Comparison of ENCODE assay signal across 8 mouse cellular contexts in the genomic region with DNA sequence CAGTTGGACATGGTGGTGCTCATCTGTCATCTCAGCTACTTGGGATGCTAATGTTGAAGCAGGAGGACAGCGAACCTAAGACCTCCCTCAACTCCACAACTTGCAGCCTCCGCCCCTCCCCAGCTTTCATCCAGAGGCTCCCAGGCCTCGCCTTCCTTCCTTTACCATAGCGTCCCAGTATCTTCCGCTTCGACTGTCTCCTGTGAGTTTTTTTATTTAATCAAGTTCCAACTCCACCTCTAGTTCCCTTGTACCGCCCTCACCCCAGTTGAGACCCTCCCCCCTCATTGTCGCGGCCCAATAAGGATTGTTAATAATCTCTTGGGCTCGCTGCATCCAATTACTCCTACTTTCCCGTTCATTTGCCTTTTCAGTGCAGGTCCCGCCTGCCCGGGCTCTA. TPM values are rescaled to one million over a fixed set of nuclear protein-coding genes. Genes with fewer than 3 reads are reported as not detected.
DNase-seq lines count a peak whose midpoint lies in the region; ATAC-seq and TF ChIP-seq lines count a peak whose summit lies in the region.

No protein-coding gene starts in this region.

- peaks cover 3% of the 10 kb centered on the region; the same call in 1 of the 2 replicates for H3K4me1 ChIP-seq in liver, adult 2 months (ENCODE audit: control insufficient read depth, insufficient read depth, low read length)
- peaks cover 65% of the 10 kb centered on the region for H3K4me1 ChIP-seq in hindbrain, embryonic 12.5 days
- H3K4me1 ChIP-seq in liver, embryonic 12.5 days: peaks cover 29% of the 10 kb centered on the region

- no peak overlapping the region for H3K4me3 ChIP-seq in liver, adult 2 months (ENCODE audit: insufficient read depth, low read depth, low read length)
- peak overlapping the region; percentile 73 for H3K4me3 ChIP-seq in hindbrain, embryonic 12.5 days
- H3K4me3 ChIP-seq in liver, embryonic 12.5 days: peak overlapping the region; percentile 57; the same call in 1 of the 2 replicates

- ATAC-seq in hindbrain, embryonic 12.5 days (ENCODE audit: low FRiP score): no peak
- no peak for ATAC-seq in liver, embryonic 12.5 days

- no peaks in the 10 kb centered on the region for H3K9me3 ChIP-seq in hindbrain, embryonic 12.5 days (replicated peaks)
- H3K9me3 ChIP-seq in liver, embryonic 12.5 days (replicated peaks): no peaks in the 10 kb centered on the region; the same call in 1 of the 2 replicates

- peak overlapping the region; percentile 98 for H3K4me2 ChIP-seq in hindbrain, embryonic 12.5 days (replicated peaks)
- peak overlapping the region; percentile 88 for H3K4me2 ChIP-seq in liver, embryonic 12.5 days

- no peaks in the 10 kb centered on the region for H3K79me2 ChIP-seq in liver, adult 2 months (ENCODE audit: control insufficient read depth, insufficient read depth, low read length)

- H3K9ac ChIP-seq in liver, adult 2 months (ENCODE audit: low read depth, low read length): no peak overlapping the region
- H3K9ac ChIP-seq in hindbrain, embryonic 12.5 days: peak overlapping the region; percentile 18; the same call in 1 of the 2 replicates
- no peak overlapping the region; the same call in 1 of the 2 replicates for H3K9ac ChIP-seq in liver, embryonic 12.5 days

- no peak for TF ChIP-seq CTCF in liver, adult 2 months (IDR thresholded peaks at IDR 0.05; ENCODE audit: low read depth, low read length)

- peaks cover 6% of the 10 kb centered on the region; the same call in 1 of the 2 replicates for H3K27me3 ChIP-seq in liver, adult 2 months (ENCODE audit: control insufficient read depth, insufficient read depth, low read length)
- peaks cover 57% of the 10 kb centered on the region for H3K27me3 ChIP-seq in hindbrain, embryonic 12.5 days
- peaks cover 100% of the 10 kb centered on the region for H3K27me3 ChIP-seq in liver, embryonic 12.5 days (replicated peaks)

- DNase-seq in liver, adult 2 months (ENCODE audit: extremely low read depth, low read depth, low spot score): peak; percentile 30
- no peak for DNase-seq in liver
- peak; percentile 76 to 80 for DNase-seq in cerebellum, postnatal 10 days
- no peak for DNase-seq in urinary bladder, postnatal 36 days (ENCODE audit: low spot score in 2 of 2)
- DNase-seq in thymus, adult 18-20 months: no peak
- DNase-seq in urinary bladder, postnatal 25 days (ENCODE audit: low spot score): no peak

- no peak overlapping the region for H3K27ac ChIP-seq in liver, adult 2 months (replicated peaks; ENCODE audit: insufficient read depth, low read depth, low read length)
- H3K27ac ChIP-seq in hindbrain, embryonic 12.5 days: peak overlapping the region; percentile 57
- no peak overlapping the region for H3K27ac ChIP-seq in liver, embryonic 12.5 days

- WGBS in liver, adult 2 months: 22% methylated on average over 13 of the region's 13 CpGs
- WGBS in hindbrain, embryonic 12.5 days: 3% methylated on average over 13 of the region's 13 CpGs
- WGBS in liver, embryonic 12.5 days (ENCODE audit: insufficient replicate concordance): 5% methylated on average over 13 of the region's 13 CpGs

- H3K36me3 ChIP-seq in liver, adult 2 months (ENCODE audit: control insufficient read depth, insufficient read depth, low read length): no peaks in the 10 kb centered on the region
- no peaks in the 10 kb centered on the region for H3K36me3 ChIP-seq in hindbrain, embryonic 12.5 days
- H3K36me3 ChIP-seq in liver, embryonic 12.5 days: no peaks in the 10 kb centered on the region

- no peak for TF ChIP-seq POLR2A in liver, adult 2 months (IDR thresholded peaks at IDR 0.05; ENCODE audit: extremely low read depth, insufficient read depth, low read length)

RNA-seq across cellular contexts. Expression of gene Kcnc3, which starts 0.5 kb away (rescaled TPM):
- 0.37 and 1.2 TPM in 2 replicates for total RNA-seq in liver, adult 2 months (2014; rRNA removed)
- polyA plus RNA-seq in liver, adult 2 months (2012; rRNA removed): 4.6 and 5.3 TPM in 2 replicates
- 3.4 and 3.8 TPM in 2 replicates for polyA plus RNA-seq in hindbrain, embryonic 12.5 days (2016; fragmentation: Nextera tagmentation; extraction: Ambion mirVana)
- polyA plus RNA-seq in liver, embryonic 12.5 days (2016; fragmentation: Nextera tagmentation; extraction: Ambion mirVana): 0.13 and 0.24 TPM in 2 replicates

RNA-seq across cellular contexts. Expression of gene Napsa, which starts 17.8 kb away (rescaled TPM):
- 0.65 and 1.6 TPM in 2 replicates for total RNA-seq in liver, adult 2 months (2014; rRNA removed)
- polyA plus RNA-seq in liver, adult 2 months (2012; rRNA removed): 1.1 and 1.7 TPM in 2 replicates
- polyA plus RNA-seq in hindbrain, embryonic 12.5 days (2016; fragmentation: Nextera tagmentation; extraction: Ambion mirVana): 0.87 and 1.2 TPM in 2 replicates
- polyA plus RNA-seq in liver, embryonic 12.5 days (2016; fragmentation: Nextera tagmentation; extraction: Ambion mirVana): 2.5 and 3.1 TPM in 2 replicates

RNA-seq across cellular contexts. Expression of gene Nr1h2, which starts 36.2 kb away (rescaled TPM):
- total RNA-seq in liver, adult 2 months (2014; rRNA removed): 21.6 and 30.8 TPM in 2 replicates
- polyA plus RNA-seq in liver, adult 2 months (2012; rRNA removed): 74.9 and 80.3 TPM in 2 replicates
- polyA plus RNA-seq in hindbrain, embryonic 12.5 days (2016; fragmentation: Nextera tagmentation; extraction: Ambion mirVana): 71.5 and 75.8 TPM in 2 replicates
- 51.9 and 54.1 TPM in 2 replicates for polyA plus RNA-seq in liver, embryonic 12.5 days (2016; fragmentation: Nextera tagmentation; extraction: Ambion mirVana)

RNA-seq across cellular contexts. Expression of gene Pold1, which starts 41.3 kb away (rescaled TPM):
- 2.4 and 4.0 TPM in 2 replicates for total RNA-seq in liver, adult 2 months (2014; rRNA removed)
- 5.2 and 6.5 TPM in 2 replicates for polyA plus RNA-seq in liver, adult 2 months (2012; rRNA removed)
- polyA plus RNA-seq in hindbrain, embryonic 12.5 days (2016; fragmentation: Nextera tagmentation; extraction: Ambion mirVana): 72.1 and 73.5 TPM in 2 replicates
- polyA plus RNA-seq in liver, embryonic 12.5 days (2016; fragmentation: Nextera tagmentation; extraction: Ambion mirVana): 94.2 and 94.3 TPM in 2 replicates

RNA-seq across cellular contexts. Expression of gene Spib, which starts 58.1 kb away (rescaled TPM):
- total RNA-seq in liver, adult 2 months (2014; rRNA removed): 0.18 and 0.81 TPM in 2 replicates
- polyA plus RNA-seq in liver, adult 2 months (2012; rRNA removed): 0.56 and 1.9 TPM in 2 replicates
- polyA plus RNA-seq in hindbrain, embryonic 12.5 days (2016; fragmentation: Nextera tagmentation; extraction: Ambion mirVana): 0.08 and 0.10 TPM in 2 replicates
- polyA plus RNA-seq in liver, embryonic 12.5 days (2016; fragmentation: Nextera tagmentation; extraction: Ambion mirVana): 0.08 TPM in 1 of 2 replicates, not detected in the other

Comparison
In these comparisons a context has a peak if more than half of its experiments do, and no peak if none do; other contexts are left out.
1. DNase-seq: peak in liver, adult 2 months (single experiment) and cerebellum, postnatal 10 days (2 of 2); none in liver (single experiment), urinary bladder, postnatal 36 days (0 of 2), thymus, adult 18-20 months (0 of 2) and urinary bladder, postnatal 25 days (single experiment).